Mouse (Mus musculus) kidney, embryonic 14.5 days (tissue): Measurements from ENCODE around the gene Tchh. TPM values are rescaled to one million over a fixed set of nuclear protein-coding genes. Genes with fewer than 3 reads are reported as not detected.
A peak's percentile ranks its signal among the peaks of the same experiment; 100 is the strongest.
"Not testable (repeated sequence)": the region's sequence is repeated elsewhere in the genome, so short reads cannot be mapped to it uniquely, and the experiment has no call there.

ENCODE experiments used
- ATAC-seq: fragments of 200-750 bp; cut with Nextera tagmentation; 2 replicates; pipeline ENCODE4 v1.8.0; 2017; ENCODE audit warnings: moderate number of reproducible peaks, mild to moderate bottlenecking, moderate TSS enrichment, moderate library complexity; ENCODE audit not compliant: low FRiP score, low TSS enrichment
- H3K27ac ChIP-seq: fragments of 300-500 bp; sonication (generic); 2 replicates; pipeline ENCODE4 v1.5.1; 2014; ENCODE audit warnings: low read depth, mild to moderate bottlenecking, low read length, moderate library complexity, mixed read lengths
- H3K27me3 ChIP-seq: fragments of 300-500 bp; sonication (generic); 2 replicates; pipeline ENCODE4 v1.6.1; 2014; ENCODE audit warnings: mild to moderate bottlenecking, low read length; ENCODE audit not compliant: control insufficient read depth, insufficient read depth
- H3K36me3 ChIP-seq: fragments of 300-500 bp; sonication (generic); 2 replicates; pipeline ENCODE4 v1.6.1; 2014; ENCODE audit warnings: low read length, mixed read lengths; ENCODE audit not compliant: control insufficient read depth, insufficient read depth
- H3K4me1 ChIP-seq: fragments of 300-500 bp; sonication (generic); 2 replicates; pipeline ENCODE4 v1.6.1; 2014; ENCODE audit warnings: low read length, mixed read lengths; ENCODE audit not compliant: control insufficient read depth, insufficient read depth
- H3K4me2 ChIP-seq: fragments of 300-500 bp; sonication (generic); replicated peaks from 2 replicates; pipeline ENCODE4 v1.6.1; 2014; ENCODE audit warnings: low read depth, mild to moderate bottlenecking, low read length
- H3K4me3 ChIP-seq: fragments of 300-500 bp; sonication (generic); 2 replicates; pipeline ENCODE4 v1.5.1; 2014; ENCODE audit warnings: mild to moderate bottlenecking, low read length
- H3K9ac ChIP-seq: fragments of 300-500 bp; sonication (generic); 2 replicates; pipeline ENCODE4 v1.6.1; 2014; ENCODE audit warnings: low read depth, mild to moderate bottlenecking, low read length, moderate library complexity
- H3K9me3 ChIP-seq: fragments of 300-500 bp; sonication (generic); 2 replicates; pipeline ENCODE4 v1.6.1; 2016; ENCODE audit warnings: low read length; ENCODE audit not compliant: control insufficient read depth
- WGBS: fragments of 180-500 bp; shearing (Covaris S2); extraction: QIAGEN DNeasy Blood & Tissue Kit; methylation state at CpG from one replicate; pipeline ENCODE4 v1.1.7; 2014; 5-methylcytosine and 5-hydroxymethylcytosine counted together
- polyA plus RNA-seq: library from polyadenylated mRNA; unstranded; fragments of >200 nt; fragmentation: Nextera tagmentation; extraction: Ambion mirVana; gene quantifications from 2 replicates; pipeline ENCODE4 v1.2.1, GENCODE M21; 2014

Gene Tchh
- polyA plus RNA-seq, 1 experiment from 2014 or later, result 3.0 TPM

DNA sequence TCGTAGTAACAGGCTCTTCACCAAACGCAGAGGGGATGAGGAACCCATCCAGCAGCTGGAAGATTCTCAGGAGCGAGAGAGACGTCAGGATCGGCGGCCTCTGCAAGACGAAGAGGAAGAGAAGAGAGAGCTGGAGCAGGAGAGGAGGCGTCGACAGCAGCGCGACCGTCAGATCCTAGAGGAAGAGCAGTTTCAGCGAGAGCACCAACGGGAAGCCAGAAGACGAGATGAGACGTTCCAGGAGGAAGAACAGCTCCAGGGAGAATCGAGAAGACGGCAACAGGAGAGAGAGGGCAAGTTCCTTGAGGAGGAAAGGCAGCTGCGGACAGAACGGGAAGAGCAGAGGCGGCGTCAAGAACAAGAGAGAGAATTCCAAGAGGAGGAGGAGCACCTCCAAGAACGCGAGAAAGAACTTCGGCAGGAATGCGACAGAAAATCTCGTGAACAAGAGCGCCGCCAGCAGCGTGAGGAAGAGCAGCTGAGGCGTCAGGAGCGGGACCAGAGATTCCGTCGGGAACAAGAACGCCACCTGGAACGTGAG, 3.1 kb downstream of the Tchh start:
- Histone ChIP-seq H3K4me3 (peak overlapping the region; percentile 57), H3K27ac (no peak overlapping the region), H3K36me3 (no peaks in the 10 kb centered on the region), H3K4me2 (peak overlapping the region; percentile 93), H3K9me3 (no peaks in the 10 kb centered on the region), H3K27me3 (peaks cover 50% of the 10 kb centered on the region), H3K9ac (peak overlapping the region; percentile 53; the same call in 1 of the 2 replicates), H3K4me1 (0 out of 2 replicates have a peak, but pooled peaks cover 11% of the 10 kb centered on the region)
- under 1% methylated on average over 36 of the region's 36 CpGs for WGBS
- ATAC-seq, result no peak; the same call in 1 of the 2 replicates

DNA sequence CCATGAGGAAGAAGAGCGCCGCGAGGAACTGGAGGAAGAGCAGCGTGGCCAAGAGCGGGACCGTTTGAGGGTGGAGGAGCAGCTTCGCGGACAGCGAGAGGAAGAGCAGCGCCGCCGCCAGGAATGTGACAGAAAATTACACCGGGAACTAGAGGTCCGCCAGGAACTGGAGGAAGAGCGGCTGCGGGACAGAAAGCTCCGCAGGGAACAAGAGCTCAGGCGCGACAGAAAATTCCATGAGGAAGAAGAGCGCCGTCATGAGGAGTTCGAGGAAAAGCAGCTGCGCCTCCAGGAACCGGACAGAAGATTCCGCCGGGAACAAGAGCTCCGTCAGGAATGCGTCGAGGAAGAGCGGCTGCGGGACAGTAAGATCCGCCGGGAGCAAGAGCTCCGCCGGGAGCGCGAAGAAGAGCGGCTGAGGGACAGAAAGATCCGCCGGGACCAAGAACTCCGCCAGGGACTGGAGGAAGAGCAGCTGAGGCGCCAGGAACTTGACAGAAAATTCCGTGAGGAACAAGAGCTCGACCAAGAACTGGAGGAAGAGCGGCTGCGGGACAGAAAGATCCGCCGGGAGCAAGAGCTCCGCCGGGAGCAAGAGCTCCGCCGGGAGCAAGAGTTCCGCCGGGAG, 4.1 kb downstream of the Tchh start:
- Histone ChIP-seq H3K4me1 (0 out of 2 replicates have a peak, but pooled peaks cover 11% of the 10 kb centered on the region), H3K9me3 (no peaks in the 10 kb centered on the region), H3K36me3 (no peaks in the 10 kb centered on the region), H3K4me3 (peak overlapping the region; percentile 57), H3K4me2 (peak overlapping the region; percentile 92), H3K27ac (no peak overlapping the region), H3K9ac (peak overlapping the region; percentile 50; the same call in 1 of the 2 replicates), H3K27me3 (peaks cover 45% of the 10 kb centered on the region)
- WGBS, result under 1% methylated on average over 54 of the region's 54 CpGs
- no peak for ATAC-seq

GRCm38 (mm10) chr3:93446756-93447137, 4.6 kb downstream of the Tchh start:
- Histone ChIP-seq H3K9ac (peak overlapping the region; percentile 50), H3K27me3 (peaks cover 44% of the 10 kb centered on the region), H3K4me1 (0 out of 2 replicates have a peak, but pooled peaks cover 11% of the 10 kb centered on the region), H3K4me2 (peak overlapping the region; percentile 92), H3K4me3 (peak overlapping the region; percentile 57)
- not testable (repeated sequence) for ATAC-seq, H3K36me3 ChIP-seq, H3K9me3 ChIP-seq, H3K27ac ChIP-seq
- WGBS, result 1% methylated on average over 32 of the region's 32 CpGs

DNA sequence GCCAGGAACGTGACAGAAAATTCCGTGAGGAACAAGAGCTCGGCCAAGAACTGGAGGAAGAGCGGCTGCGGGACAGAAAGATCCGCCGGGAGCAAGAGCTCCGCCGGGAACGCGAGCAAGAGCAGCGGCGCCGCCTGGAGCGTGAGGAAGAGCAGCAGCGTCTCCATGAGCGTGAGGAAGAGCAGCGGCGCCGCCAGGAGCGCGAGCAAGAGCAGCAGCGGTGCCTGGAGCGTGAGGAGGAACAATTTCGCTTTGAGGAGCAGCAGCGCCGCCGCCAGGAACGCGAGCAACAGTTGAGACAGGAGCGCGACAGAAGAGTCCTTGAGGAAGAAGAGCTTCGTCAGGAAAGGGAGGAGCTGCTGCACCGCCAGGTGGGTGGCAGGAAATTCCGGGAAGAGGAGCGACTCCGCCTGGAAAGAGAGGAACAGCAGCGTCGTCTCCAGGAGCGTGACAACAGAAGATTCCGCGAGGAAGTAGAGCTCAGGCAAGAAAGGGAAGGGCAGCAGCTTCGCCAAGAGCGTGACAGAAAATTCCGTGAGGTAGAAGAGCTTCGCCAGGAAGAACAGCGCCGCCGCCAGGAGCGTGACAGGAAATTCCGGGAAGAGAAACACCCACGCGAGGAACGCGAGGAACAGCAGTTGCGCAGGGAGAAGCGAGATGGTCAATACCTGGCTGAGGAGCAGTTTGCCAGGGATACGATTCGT, 5.2 kb downstream of the Tchh start:
- H3K27ac ChIP-seq, result 0 out of 2 replicates have a peak overlapping the region, but pooled peaks have one; percentile 24

DNA sequence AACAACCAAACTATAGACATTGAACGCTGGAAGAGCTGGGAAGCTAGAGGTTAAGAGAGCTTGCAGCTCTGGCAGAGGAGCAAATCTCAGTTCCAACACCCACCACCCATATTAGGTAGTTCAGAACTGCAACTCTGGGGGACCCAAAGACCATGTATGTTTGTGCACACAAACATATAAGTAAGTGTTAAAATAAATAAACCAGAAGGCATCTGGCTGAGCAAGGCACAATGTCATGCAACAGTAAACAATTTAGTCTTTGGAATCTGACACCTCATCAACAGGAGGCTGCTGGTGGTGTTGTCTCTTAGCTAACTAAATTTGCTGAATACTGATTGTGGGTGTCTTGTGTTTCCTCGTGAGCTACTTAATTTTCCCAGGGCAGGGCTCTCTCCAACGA, 24.4 kb downstream of the Tchh start:
- Histone ChIP-seq H3K4me2 (no peak overlapping the region), H3K4me3 (no peak overlapping the region), H3K9ac (no peak overlapping the region), H3K4me1 (no peaks in the 10 kb centered on the region), H3K9me3 (no peaks in the 10 kb centered on the region), H3K36me3 (no peaks in the 10 kb centered on the region), H3K27ac (no peak overlapping the region), H3K27me3 (0 out of 2 replicates have a peak, but pooled peaks cover 3% of the 10 kb centered on the region)
- no peak for ATAC-seq
- WGBS, result 73% methylated on average over 3 of the region's 3 CpGs

More for the DNA sequence above, 5.2 kb downstream of the Tchh start:
- H3K9ac ChIP-seq, result peak overlapping the region; percentile 50
- WGBS, result under 1% methylated on average over 59 of the region's 59 CpGs
- peaks cover 42% of the 10 kb centered on the region for H3K27me3 ChIP-seq
- 0 out of 2 replicates have a peak, but pooled peaks cover 11% of the 10 kb centered on the region for H3K4me1 ChIP-seq
- H3K4me3 ChIP-seq, result peak overlapping the region; percentile 57
- ATAC-seq, result peak; percentile 47; the same call in 1 of the 2 replicates
- H3K9me3 ChIP-seq, result no peaks in the 10 kb centered on the region
- no peaks in the 10 kb centered on the region for H3K36me3 ChIP-seq
- H3K4me2 ChIP-seq, result peak overlapping the region; percentile 92

DNA sequence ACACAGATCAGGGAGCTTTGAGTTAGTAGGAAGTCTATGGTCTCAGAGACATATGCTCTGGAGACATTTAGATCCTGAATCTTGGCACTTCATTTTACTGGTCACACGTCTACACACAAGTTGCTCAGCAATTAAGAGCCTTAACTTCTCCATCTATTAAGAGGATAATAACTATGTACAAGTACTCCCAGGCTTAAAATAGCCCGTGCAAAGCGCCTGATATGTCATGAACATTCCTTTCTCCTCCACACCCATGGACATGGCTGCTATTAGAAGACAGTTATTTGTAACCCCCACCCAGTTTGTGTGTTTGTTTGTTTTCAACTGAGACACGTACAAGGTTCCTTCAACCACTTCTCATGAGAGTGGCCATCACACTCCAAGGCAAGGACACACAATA, 25.0 kb downstream of the Tchh start:
- Histone ChIP-seq H3K27ac (no peak overlapping the region), H3K27me3 (0 out of 2 replicates have a peak, but pooled peaks cover 3% of the 10 kb centered on the region), H3K4me2 (no peak overlapping the region), H3K9ac (no peak overlapping the region), H3K9me3 (no peaks in the 10 kb centered on the region), H3K4me1 (no peaks in the 10 kb centered on the region), H3K36me3 (no peaks in the 10 kb centered on the region), H3K4me3 (no peak overlapping the region)
- WGBS, result 81% methylated on average over 4 of the region's 4 CpGs
- no peak for ATAC-seq

DNA sequence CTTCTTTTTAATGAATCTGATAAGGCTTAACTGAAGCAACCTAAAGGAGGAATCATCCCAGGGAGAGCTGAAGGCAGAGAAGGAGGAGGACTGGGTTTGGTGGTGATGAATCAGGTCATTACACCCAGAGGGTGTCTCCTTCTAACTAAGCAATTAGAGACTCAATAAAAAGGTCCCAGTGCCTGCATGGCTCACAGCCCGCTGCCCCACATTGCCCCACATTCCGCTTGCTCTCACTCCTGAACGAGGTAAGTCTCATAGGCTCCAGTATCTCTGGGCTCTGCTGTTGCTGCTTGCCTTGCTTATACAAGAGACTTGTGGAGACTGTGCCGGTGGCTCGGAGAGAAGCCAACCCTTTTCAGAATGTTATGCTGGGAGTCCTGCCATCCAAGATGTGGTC, 26.4 kb downstream of the Tchh start, which contains the start of gene Tchhl1:
Tchhl1 (plus strand) TSS at position 194 of the 400 bp plus-strand sequence.
- no peak within 1 kb of the TSS for H3K9ac ChIP-seq
- no peaks in the 10 kb centered on the region for H3K36me3 ChIP-seq
- peak; percentile 78; the same call in 1 of the 2 replicates for ATAC-seq
- H3K9me3 ChIP-seq, result no peaks in the 10 kb centered on the region
- H3K4me3 ChIP-seq, result no peak within 1 kb of the TSS
- H3K4me1 ChIP-seq, result no peaks in the 10 kb centered on the region
- no peak within 1 kb of the TSS for H3K4me2 ChIP-seq
- 0 out of 2 replicates have a peak, but pooled peaks cover 3% of the 10 kb centered on the region for H3K27me3 ChIP-seq
- H3K27ac ChIP-seq, result no peak within 1 kb of the TSS
- 20% methylated on average over 5 of the region's 5 CpGs for WGBS

DNA sequence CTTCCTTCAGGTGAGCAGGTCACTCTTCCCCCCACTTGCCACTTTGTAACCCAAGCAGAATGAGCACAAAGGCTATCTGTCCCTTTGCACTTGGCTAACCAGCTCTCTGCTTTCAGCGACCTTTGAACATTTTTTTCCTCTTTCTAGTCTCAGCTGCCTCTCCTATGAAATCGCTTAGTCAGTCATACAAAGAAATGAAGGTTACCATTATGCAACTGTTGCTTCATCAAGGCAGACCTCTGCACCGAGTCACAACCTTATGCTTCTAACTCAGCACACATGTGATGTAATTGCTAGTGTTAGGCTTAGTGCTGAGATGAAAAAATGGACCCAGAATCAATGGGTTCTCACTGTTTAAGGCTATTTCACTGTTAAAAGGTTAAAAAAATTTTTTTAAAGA, 27.5 kb downstream of the Tchh start:
- WGBS, result 73% methylated on average over 3 of the region's 3 CpGs
- ATAC-seq, result no peak
- H3K36me3 ChIP-seq, result no peaks in the 10 kb centered on the region
- H3K4me3 ChIP-seq, result no peak overlapping the region
- no peaks in the 10 kb centered on the region for H3K9me3 ChIP-seq
- H3K4me2 ChIP-seq, result no peak overlapping the region
- no peak overlapping the region for H3K27ac ChIP-seq
- H3K9ac ChIP-seq, result no peak overlapping the region
- H3K4me1 ChIP-seq, result no peaks in the 10 kb centered on the region
- H3K27me3 ChIP-seq, result 0 out of 2 replicates have a peak, but pooled peaks cover 3% of the 10 kb centered on the region
